Mouse (Mus musculus) liver, embryonic 14.5 days (tissue): ENCODE measurements at regions not wholly inside any gene's neighbourhood (a gene's known extent, or its start where the extent isn't known, plus 50 kb on each side); places are given as distances from the start of the nearest gene placed in this dataset.

Experiments used
- ATAC-seq: fragments of 200-750 bp; cut with Nextera tagmentation; 2 replicates; pipeline ENCODE4 v1.8.0; 2017; ENCODE audit warnings: moderate number of reproducible peaks, mild to moderate bottlenecking, moderate library complexity; ENCODE audit not compliant: insufficient read depth
- DNase-seq, 3 experiments: peaks; one replicate each; pipeline ENCODE4 v3.0.0-alpha.2; 2012 to 2013; ENCODE audit warnings: low read depth in 3 of 3, low spot score in 3 of 3
- H3K27ac ChIP-seq: fragments of 300-500 bp; sonication (generic); 2 replicates; pipeline ENCODE4 v1.5.1; 2014; ENCODE audit warnings: moderate library complexity, mild to moderate bottlenecking, control low read depth, inconsistent platforms
- H3K27me3 ChIP-seq: fragments of 300-500 bp; sonication (generic); 2 replicates; pipeline ENCODE4 v1.6.1; 2014; ENCODE audit warnings: mild to moderate bottlenecking, low read length, moderate library complexity; ENCODE audit not compliant: control insufficient read depth, insufficient read depth
- H3K36me3 ChIP-seq: fragments of 300-500 bp; sonication (generic); replicated peaks from 2 replicates; pipeline ENCODE4 v1.6.1; 2014; ENCODE audit warnings: low read depth; ENCODE audit not compliant: control insufficient read depth, insufficient read depth
- H3K4me1 ChIP-seq, 2 experiments: fragments of 200-500 bp in 1 of 2; fragments of 300-500 bp in 1 of 2; sonication (generic) in 1 of 2; replicated peaks; 2 replicates each; pipeline ENCODE4 v1.6.1; 2012 to 2014; ENCODE audit warnings: antibody characterized with exemption in 1 of 2, inconsistent platforms in 1 of 2, low read length in 1 of 2; ENCODE audit not compliant: control insufficient read depth in 2 of 2, insufficient read depth in 2 of 2
- H3K4me2 ChIP-seq: fragments of 300-500 bp; sonication (generic); 2 replicates; pipeline ENCODE4 v1.6.1; 2014; ENCODE audit warnings: low read depth, mild to moderate bottlenecking, control low read depth, moderate library complexity
- H3K4me3 ChIP-seq, 2 experiments: fragments of 200-500 bp in 1 of 2; fragments of 300-500 bp in 1 of 2; sonication (generic) in 1 of 2; 2 replicates each; pipeline ENCODE4 v1.5.1; 2012 to 2014; ENCODE audit warnings: low read depth in 2 of 2, low read length in 2 of 2, mild to moderate bottlenecking in 2 of 2, control low read depth in 1 of 2, inconsistent platforms in 1 of 2, moderate library complexity in 1 of 2; ENCODE audit not compliant: insufficient read depth in 1 of 2
- H3K9ac ChIP-seq: fragments of 300-500 bp; sonication (generic); replicated peaks from 2 replicates; pipeline ENCODE4 v1.6.1; 2014; ENCODE audit warnings: mild to moderate bottlenecking, control low read depth, moderate library complexity
- H3K9me3 ChIP-seq: fragments of 300-500 bp; sonication (generic); 2 replicates; pipeline ENCODE4 v1.6.1; 2016; ENCODE audit warnings: low read length, mixed read lengths; ENCODE audit not compliant: control insufficient read depth
- CTCF ChIP-seq: IDR thresholded peaks from 2 replicates; pipeline ENCODE4 v1.5.1; 2016; ENCODE audit warnings: antibody characterized with exemption, low read depth, control low read depth
- EP300 ChIP-seq: IDR thresholded peaks from 2 replicates; pipeline ENCODE4 v1.6.1; 2016; ENCODE audit warnings: antibody characterized with exemption, low read depth
- WGBS: fragments of 180-500 bp; shearing (Covaris S2); extraction: QIAGEN DNeasy Blood & Tissue Kit; methylation state at CpG from one replicate; pipeline ENCODE4 v1.1.7; 2014; ENCODE audit not compliant: insufficient replicate concordance; 5-methylcytosine and 5-hydroxymethylcytosine counted together

DNA sequence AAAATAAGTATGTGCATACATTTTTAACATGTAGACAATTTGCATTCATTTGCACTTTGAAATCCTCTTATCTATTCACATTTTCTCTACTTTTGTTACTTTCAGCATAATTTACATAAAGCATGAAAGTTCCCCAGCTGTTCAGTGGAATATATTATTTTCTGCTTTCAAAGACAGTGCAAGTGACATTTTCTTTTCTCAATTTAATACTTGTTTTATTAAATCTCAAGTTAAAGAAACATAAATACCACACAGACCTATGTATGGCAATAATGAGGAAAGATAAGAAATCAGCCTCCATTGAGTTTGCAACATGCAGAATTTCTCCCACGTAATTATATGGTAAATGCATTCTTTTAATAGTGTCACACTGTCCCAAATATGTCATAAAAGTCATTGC, 1168.1 kb upstream of the Gje1 start:
- Histone ChIP-seq H3K27me3 (no peaks in the 10 kb centered on the region), H3K9me3 (no peaks in the 10 kb centered on the region), H3K4me2 (no peak overlapping the region), H3K27ac (no peak overlapping the region), H3K4me1 (no peaks in the 10 kb centered on the region), H3K4me3 (no peak overlapping the region), H3K9ac (no peak overlapping the region), H3K36me3 (no peaks in the 10 kb centered on the region)
- WGBS, result 22% methylated on average over 1 of the region's 1 CpGs
- ATAC-seq, result no peak
- DNase-seq, result no peak
- no peak for TF ChIP-seq CTCF

GRCm38 (mm10) chr10:15868063-15868462, 1150.0 kb upstream of the Gje1 start:
- ATAC-seq, result no peak
- H3K27me3 ChIP-seq, result no peaks in the 10 kb centered on the region
- H3K36me3 ChIP-seq, result no peaks in the 10 kb centered on the region
- H3K9me3 ChIP-seq, result no peaks in the 10 kb centered on the region
- no peak overlapping the region for H3K4me2 ChIP-seq
- H3K27ac ChIP-seq, result no peak overlapping the region
- no peak for TF ChIP-seq EP300
- no peak for TF ChIP-seq CTCF
- H3K4me3 ChIP-seq, result no peak overlapping the region
- no peaks in the 10 kb centered on the region for H3K4me1 ChIP-seq
- DNase-seq, result no peak
- WGBS, result 46% methylated on average over 2 of the region's 2 CpGs
- no peak overlapping the region for H3K9ac ChIP-seq

DNA sequence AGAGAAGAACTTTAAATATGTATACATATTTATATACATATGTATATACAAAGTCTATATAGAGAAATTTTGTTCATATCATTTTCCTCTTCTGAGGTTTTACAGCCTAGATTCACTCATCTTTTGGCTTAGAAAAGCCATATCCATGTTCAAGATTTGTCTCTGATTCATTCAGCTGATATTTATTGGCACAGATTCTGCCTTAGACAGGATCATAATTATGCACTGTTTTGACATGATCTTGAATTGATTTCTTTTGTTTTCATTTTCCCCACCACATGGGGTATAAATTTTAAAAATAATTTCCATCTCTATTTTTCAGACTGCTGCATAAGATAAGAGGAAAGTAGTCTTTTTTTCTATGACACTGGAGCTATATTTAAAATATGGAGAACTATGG, 1148.9 kb upstream of the Gje1 start:
- no peak overlapping the region for H3K27ac ChIP-seq
- no peaks in the 10 kb centered on the region for H3K36me3 ChIP-seq
- no peak overlapping the region for H3K4me2 ChIP-seq
- TF ChIP-seq CTCF (no peak), EP300 (no peak)
- ATAC-seq (no peak), DNase-seq (no peak)
- H3K27me3 ChIP-seq, result no peaks in the 10 kb centered on the region
- H3K9me3 ChIP-seq, result no peaks in the 10 kb centered on the region
- H3K4me1 ChIP-seq, result no peaks in the 10 kb centered on the region
- no peak overlapping the region for H3K9ac ChIP-seq
- H3K4me3 ChIP-seq, result no peak overlapping the region

- Histone ChIP-seq H3K9ac (no peak overlapping the region), H3K9me3 (no peaks in the 10 kb centered on the region), H3K36me3 (no peaks in the 10 kb centered on the region), H3K27ac (no peak overlapping the region), H3K4me1 (no peaks in the 10 kb centered on the region), H3K4me2 (no peak overlapping the region), H3K27me3 (no peaks in the 10 kb centered on the region), H3K4me3 (no peak overlapping the region)
- DNase-seq, result no peak
- WGBS, result 36% methylated on average over 3 of the region's 3 CpGs
- no peak for ATAC-seq
- no peak for TF ChIP-seq CTCF
- TF ChIP-seq EP300, result no peak
Observed at GRCm38 (mm10) chr10:15841381-15841780, 1123.4 kb upstream of the Gje1 start.

- ATAC-seq, result no peak
- H3K27me3 ChIP-seq, result no peaks in the 10 kb centered on the region
- H3K4me3 ChIP-seq, result no peak overlapping the region
- 77% methylated on average over 2 of the region's 2 CpGs for WGBS
- DNase-seq, result no peak
- H3K4me1 ChIP-seq, result no peaks in the 10 kb centered on the region
- no peak overlapping the region for H3K9ac ChIP-seq
- no peak for TF ChIP-seq CTCF
- TF ChIP-seq EP300, result no peak
- no peaks in the 10 kb centered on the region for H3K9me3 ChIP-seq
- H3K36me3 ChIP-seq, result no peaks in the 10 kb centered on the region
- no peak overlapping the region for H3K27ac ChIP-seq
- H3K4me2 ChIP-seq, result no peak overlapping the region
Observed at GRCm38 (mm10) chr10:15832338-15832737, 1114.3 kb upstream of the Gje1 start.

GRCm38 (mm10) chr10:15825457-15825856, 1107.4 kb upstream of the Gje1 start:
- 46% methylated on average over 1 of the region's 1 CpGs for WGBS
- Histone ChIP-seq H3K36me3 (no peaks in the 10 kb centered on the region), H3K9me3 (no peaks in the 10 kb centered on the region), H3K4me1 (no peaks in the 10 kb centered on the region), H3K9ac (no peak overlapping the region), H3K4me2 (no peak overlapping the region), H3K27ac (no peak overlapping the region), H3K4me3 (no peak overlapping the region), H3K27me3 (no peaks in the 10 kb centered on the region)
- ATAC-seq (no peak), DNase-seq (no peak)
- TF ChIP-seq EP300 (no peak), CTCF (no peak)
